Mouse (Mus musculus) gastrocnemius, adult 8-10 months (tissue): Measurements from ENCODE around the gene Zfp213. TPM values are rescaled to one million over a fixed set of nuclear protein-coding genes. Genes with fewer than 3 reads are reported as not detected.

Source experiments
- total RNA-seq, 4 experiments: library from RNA; stranded (reverse); gene quantifications; 2 replicates each; pipeline ENCODE4 v1.2.4; 2022

The Zfp213 gene
- total RNA-seq, 4 experiments from 2014 or later: 2.1 to 2.7 (median 2.2) TPM

Other genes starting within 250 kb of the Zfp213 start
- not detected for gene Vmn2r115, start 220.5 kb downstream of the Zfp213 start, total RNA-seq
- gene Vmn2r116, start 179.6 kb downstream of the Zfp213 start, total RNA-seq: not detected
- gene Vmn2r117, start 84.5 kb downstream of the Zfp213 start, total RNA-seq: not detected
- 1 to 10 TPM; 2.8 to 3.9 (median 3.2) TPM for gene Zfp13, start 35.2 kb upstream of the Zfp213 start, total RNA-seq
- not detected for gene Zscan10, start 36.6 kb upstream of the Zfp213 start, total RNA-seq
- gene Mmp25, start 81.0 kb upstream of the Zfp213 start, total RNA-seq: not detected
- gene Bicdl2, start 96.3 kb upstream of the Zfp213 start, total RNA-seq: not detected
- gene Hcfc1r1, start 109.4 kb upstream of the Zfp213 start, total RNA-seq: 100 to 1,000 TPM; 108 to 127 (median 120) TPM
- 1 to 10 TPM; 6.7 to 7.9 (median 7.3) TPM for gene Thoc6, start 109.6 kb upstream of the Zfp213 start, total RNA-seq
- gene Tnfrsf12a, start 113.2 kb upstream of the Zfp213 start, total RNA-seq: 10 to 100 TPM; 26.6 to 49.4 (median 30.1) TPM
- not detected for gene Cldn6, start 115.0 kb upstream of the Zfp213 start, total RNA-seq
- gene Cldn9, start 119.8 kb upstream of the Zfp213 start, total RNA-seq: under 1 TPM in 1 of 4 experiments, not detected in 3; 0.36 TPM
- not detected for gene 1520401A03Rik, start 158.5 kb upstream of the Zfp213 start, total RNA-seq
- under 1 TPM; 0.17 to 0.65 (median 0.40) TPM for gene Pkmyt1, start 162.1 kb upstream of the Zfp213 start, total RNA-seq
- gene Paqr4, start 176.6 kb upstream of the Zfp213 start, total RNA-seq: 1 to 10 TPM; 1.5 to 2.5 (median 1.9) TPM
- gene Kremen2, start 181.6 kb upstream of the Zfp213 start, total RNA-seq: not detected
- 10 to 100 TPM; 48.7 to 63.8 (median 54.3) TPM for gene Flywch1, start 207.4 kb upstream of the Zfp213 start, total RNA-seq
- gene Flywch2, start 221.8 kb upstream of the Zfp213 start, total RNA-seq: not detected
- gene Srrm2, start 226.3 kb upstream of the Zfp213 start, total RNA-seq: 100 to 1,000 TPM; 152 to 180 (median 170) TPM